Mouse (Mus musculus) G1E (cell line): Measurements from ENCODE around the gene Sephs2. TPM values are rescaled to one million over a fixed set of nuclear protein-coding genes. Genes with fewer than 3 reads are reported as not detected.

Source experiments
- ATAC-seq: 2 replicates; pipeline ENCODE4 v1.8.0; 2016; ENCODE audit warnings: mild to moderate bottlenecking; ENCODE audit not compliant: insufficient number of reproducible peaks, poor library complexity, low FRiP score, severe bottlenecking; ENCODE audit errors: extremely low read depth
- DNase-seq: peaks from one replicate; pipeline ENCODE4 v3.0.0; 2012; ENCODE audit warnings: low spot score
- H3K27me3 ChIP-seq: 2 replicates; pipeline ENCODE4 v1.6.1; 2012; ENCODE audit warnings: mild to moderate bottlenecking, low read length, inconsistent platforms; ENCODE audit not compliant: insufficient read depth
- H3K36me3 ChIP-seq: replicated peaks from 2 replicates; pipeline ENCODE3; 2012; ENCODE audit warnings: mild to moderate bottlenecking, inconsistent platforms
- H3K4me1 ChIP-seq: 2 replicates; pipeline ENCODE4 v1.6.1; 2012; ENCODE audit warnings: low read depth, low read length, inconsistent platforms, mixed read lengths; ENCODE audit not compliant: insufficient read depth
- H3K4me3 ChIP-seq: 2 replicates; pipeline ENCODE4 v1.5.1; 2012; ENCODE audit warnings: low read depth, mild to moderate bottlenecking, inconsistent platforms, low read length, moderate library complexity, mixed read lengths
- H3K9me3 ChIP-seq: replicated peaks from 2 replicates; pipeline ENCODE4 v1.6.1; 2012; ENCODE audit warnings: inconsistent platforms
- CTCF ChIP-seq: IDR thresholded peaks from 2 replicates; pipeline ENCODE4 v1.5.1; 2012; ENCODE audit warnings: low read depth, low read length, inconsistent platforms, mixed read lengths
- GATA1 ChIP-seq: IDR thresholded peaks from 2 replicates; pipeline ENCODE4 v1.6.1; 2012; ENCODE audit warnings: borderline replicate concordance, low read length, inconsistent platforms, mixed read lengths
- GATA2 ChIP-seq: IDR thresholded peaks from 2 replicates; pipeline ENCODE4 v1.6.1; 2012; ENCODE audit warnings: low read depth, low read length, inconsistent platforms, borderline replicate concordance
- POLR2AphosphoS5 ChIP-seq: IDR thresholded peaks from 2 replicates; pipeline ENCODE4 v1.6.1; 2012; ENCODE audit warnings: low read depth, low read length, inconsistent platforms; ENCODE audit not compliant: insufficient replicate concordance
- TAL1 ChIP-seq: conservative IDR thresholded peaks from 2 replicates; pipeline ENCODE4 v1.6.1; 2012; ENCODE audit warnings: low read depth, low read length, inconsistent platforms, mixed read lengths
- polyA plus RNA-seq: library from polyadenylated mRNA; stranded (reverse); fragments of >175 nt; gene quantifications from 2 replicates; pipeline ENCODE4 v1.2.3, GENCODE M21; 2012
- total RNA-seq, 2 experiments: library from RNA; stranded (forward) in 1 of 2; stranded (reverse) in 1 of 2; fragments of 200-1000 nt in 1 of 2; fragments of >200 nt in 1 of 2; fragmentation: Nextera tagmentation in 1 of 2; gene quantifications; 2 replicates each; pipeline ENCODE4 v1.2.3; 2014 to 2017

Sephs2 gene
- total and polyA plus RNA-seq, 3 experiments = 39.9 to 126 (median 75.9) TPM

DNA sequence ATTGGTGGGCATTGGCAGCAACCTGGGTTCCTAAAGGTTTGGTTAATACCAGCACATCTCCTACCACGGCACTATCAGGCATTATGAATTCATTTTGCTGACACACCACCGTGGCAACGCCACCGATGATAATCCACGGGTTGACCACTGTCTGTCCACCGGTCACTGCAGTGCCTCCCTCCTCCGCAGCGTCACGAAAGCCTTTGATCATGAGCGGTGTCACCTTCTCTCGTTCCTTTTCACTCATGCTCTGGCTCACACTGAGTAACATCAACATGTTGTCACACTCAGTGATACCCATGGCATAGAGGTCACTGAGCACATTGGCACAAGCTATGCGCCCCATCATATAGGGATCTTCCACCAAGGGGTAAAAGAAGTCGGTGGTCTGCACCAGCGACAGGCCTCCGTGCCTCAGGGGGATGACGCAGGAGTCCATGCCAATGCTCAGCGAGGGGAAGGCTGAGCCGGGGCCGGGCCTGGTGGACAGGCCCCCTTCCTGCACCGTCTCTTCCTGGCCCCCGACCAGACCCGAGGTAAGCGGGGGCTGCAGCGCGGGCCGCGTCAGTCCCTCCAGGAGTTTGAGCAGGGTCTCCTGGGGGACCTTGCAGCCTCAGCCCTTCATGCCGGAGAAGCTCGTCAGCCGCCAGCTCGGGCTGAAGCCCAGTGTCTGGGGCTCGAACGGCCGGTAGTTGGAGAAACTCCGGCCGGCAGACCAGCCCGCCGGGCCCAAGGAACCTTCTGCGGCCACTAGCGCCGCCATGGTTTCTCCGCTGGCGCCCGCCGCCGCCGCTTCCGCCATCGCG is 534 bp downstream of the Sephs2 start:
- peak overlapping the region; percentile 96 for H3K4me3 ChIP-seq
- H3K9me3 ChIP-seq = peaks cover 8% of the 10 kb centered on the region
- peaks cover 49% of the 10 kb centered on the region for H3K4me1 ChIP-seq
- peaks cover 46% of the 10 kb centered on the region for H3K36me3 ChIP-seq
- DNase-seq = peak; percentile 53
- H3K27me3 ChIP-seq = no peaks in the 10 kb centered on the region
- ATAC-seq = no peak
- TF ChIP-seq POLR2AphosphoS5 (no peak), CTCF (no peak), TAL1 (no peak), GATA2 (no peak)

DNA sequence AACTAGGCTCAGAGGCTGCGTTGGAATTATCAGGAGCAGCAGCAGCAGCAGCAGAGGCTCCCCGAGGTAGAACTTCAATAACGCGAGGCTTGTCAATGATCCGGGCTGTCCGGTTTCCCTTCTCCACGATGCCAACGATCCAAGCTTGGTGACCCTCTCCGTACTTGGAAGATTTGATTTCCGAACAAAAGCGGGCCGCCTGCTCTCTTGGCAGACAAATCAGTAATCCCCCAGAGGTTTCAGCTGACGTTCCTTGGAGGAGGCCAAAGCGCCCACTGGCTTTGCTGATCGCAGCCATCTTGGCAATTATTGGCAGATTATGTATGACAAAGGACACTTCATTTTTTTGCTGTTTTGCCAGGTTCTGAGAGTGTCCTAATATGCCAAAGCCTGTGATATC is 1.3 kb downstream of the Sephs2 start:
- Histone ChIP-seq H3K9me3 (peaks cover 9% of the 10 kb centered on the region), H3K4me3 (peak overlapping the region; percentile 96), H3K4me1 (peaks cover 44% of the 10 kb centered on the region), H3K27me3 (no peaks in the 10 kb centered on the region), H3K36me3 (peaks cover 47% of the 10 kb centered on the region)
- ATAC-seq = no peak
- no peak for DNase-seq
- TF ChIP-seq POLR2AphosphoS5 (no peak; the same call in 1 of the 2 replicates), TAL1 (no peak), GATA1 (no peak), GATA2 (no peak), CTCF (no peak)

DNA sequence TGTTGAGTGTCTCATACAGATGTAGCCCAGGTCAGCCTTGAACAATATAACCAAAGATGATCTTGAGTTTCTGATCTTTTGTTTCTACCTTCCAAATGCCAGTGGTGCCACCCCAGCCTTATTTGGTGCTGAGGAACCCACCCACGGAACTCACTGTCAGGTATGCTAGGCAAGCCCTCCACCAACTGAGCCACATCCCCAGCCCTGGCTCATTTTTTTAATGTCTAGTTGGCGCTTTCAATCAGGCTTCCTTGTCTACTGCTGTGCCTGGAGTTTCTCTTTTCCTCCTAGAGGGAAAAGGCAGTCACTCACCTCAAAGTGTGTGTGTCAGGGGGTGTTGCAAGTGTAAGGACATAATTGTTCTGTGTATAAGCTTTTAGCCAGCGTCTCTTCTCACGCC is 2.8 kb downstream of the Sephs2 start:
- ATAC-seq (no peak), DNase-seq (no peak)
- peaks cover 42% of the 10 kb centered on the region for H3K4me1 ChIP-seq
- peaks cover 47% of the 10 kb centered on the region for H3K36me3 ChIP-seq
- H3K4me3 ChIP-seq = no peak overlapping the region; the same call in 1 of the 2 replicates
- H3K27me3 ChIP-seq = no peaks in the 10 kb centered on the region
- H3K9me3 ChIP-seq = peaks cover 9% of the 10 kb centered on the region
- TF ChIP-seq CTCF (no peak), GATA1 (no peak), POLR2AphosphoS5 (no peak), GATA2 (no peak), TAL1 (no peak)

DNA sequence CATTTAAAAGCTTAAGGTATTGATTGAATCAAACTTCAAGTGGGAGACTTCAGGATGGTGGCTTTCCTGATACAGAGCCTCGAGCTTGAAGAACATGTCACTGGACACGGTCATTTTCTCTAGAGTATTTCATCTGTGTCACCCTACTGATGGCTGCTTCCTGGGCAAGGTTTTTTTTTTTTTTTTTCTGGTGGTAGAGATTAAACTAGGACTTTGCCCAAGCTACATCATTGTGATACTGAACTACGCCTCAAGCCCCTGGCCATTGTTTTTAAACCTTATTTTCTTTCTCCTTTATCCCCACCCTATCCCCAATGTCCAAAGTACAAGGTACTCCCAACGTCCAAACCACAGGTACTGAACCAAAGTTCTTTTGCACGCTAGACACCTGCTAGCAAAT is 3.2 kb downstream of the Sephs2 start:
- peaks cover 42% of the 10 kb centered on the region for H3K4me1 ChIP-seq

DNA sequence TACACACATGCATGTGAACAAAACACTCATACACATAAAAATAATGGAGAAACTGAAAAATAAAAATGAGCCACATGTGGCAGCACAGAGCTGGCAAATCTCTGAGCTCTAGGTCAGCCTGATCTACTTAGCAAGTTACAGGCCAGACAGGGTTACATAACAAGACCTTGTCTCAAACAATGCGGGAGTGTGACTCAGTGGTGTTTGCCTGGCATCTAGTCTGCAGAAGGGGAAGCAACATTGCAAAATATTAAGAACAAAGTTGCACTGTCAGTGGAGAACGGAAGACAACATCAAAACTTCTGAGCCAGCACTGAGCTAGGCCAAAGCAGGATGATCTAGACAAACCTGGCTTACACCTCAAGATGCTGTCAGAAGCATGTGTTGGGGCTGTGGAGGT is 3.6 kb downstream of the Sephs2 start:
- Histone ChIP-seq H3K9me3 (peaks cover 9% of the 10 kb centered on the region), H3K27me3 (no peaks in the 10 kb centered on the region), H3K4me1 (peaks cover 40% of the 10 kb centered on the region), H3K36me3 (peaks cover 47% of the 10 kb centered on the region), H3K4me3 (no peak overlapping the region)
- TF ChIP-seq GATA2 (no peak), POLR2AphosphoS5 (no peak), TAL1 (no peak), GATA1 (no peak), CTCF (no peak)
- no peak for ATAC-seq
- DNase-seq = no peak

More for the DNA sequence above, 3.2 kb downstream of the Sephs2 start:
- H3K36me3 ChIP-seq = peaks cover 47% of the 10 kb centered on the region
- H3K9me3 ChIP-seq = peaks cover 9% of the 10 kb centered on the region
- H3K4me3 ChIP-seq = no peak overlapping the region
- DNase-seq (no peak), ATAC-seq (no peak)
- H3K27me3 ChIP-seq = no peaks in the 10 kb centered on the region
- TF ChIP-seq POLR2AphosphoS5 = no peak

DNA sequence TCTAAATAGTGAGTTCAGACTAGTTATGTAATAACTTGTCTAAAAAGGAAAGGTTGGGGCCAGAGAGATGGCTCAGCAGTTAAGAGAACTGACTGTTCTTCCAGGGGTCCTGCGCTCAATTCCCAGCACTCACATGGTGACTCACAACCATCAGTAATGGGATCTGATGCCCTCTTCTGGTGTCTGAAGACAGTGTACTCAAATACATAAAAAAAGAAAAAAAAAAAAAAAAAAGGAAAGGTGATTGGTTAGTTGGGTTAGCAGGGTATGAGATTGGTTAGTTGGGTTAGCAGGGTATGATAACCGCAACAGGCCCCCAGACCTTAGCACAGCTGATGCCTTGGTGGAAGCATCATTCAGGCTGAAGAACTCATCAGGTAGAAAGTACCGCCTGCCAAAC is 10.3 kb downstream of the Sephs2 start:
- TF ChIP-seq POLR2AphosphoS5 = no peak
- TF ChIP-seq GATA1 = no peak
- no peak for TF ChIP-seq TAL1
- no peak for TF ChIP-seq CTCF
- TF ChIP-seq GATA2 = no peak
- 0 out of 2 replicates have a peak, but pooled peaks cover 3% of the 10 kb centered on the region for H3K27me3 ChIP-seq
- ATAC-seq (no peak), DNase-seq (no peak)
- peaks cover 4% of the 10 kb centered on the region for H3K9me3 ChIP-seq
- H3K4me1 ChIP-seq = peaks cover 39% of the 10 kb centered on the region
- peaks cover 12% of the 10 kb centered on the region for H3K36me3 ChIP-seq
- no peak overlapping the region for H3K4me3 ChIP-seq
